Mouse (Mus musculus): Measurements from ENCODE around the gene Bricd5. TPM values are rescaled to one million over a fixed set of nuclear protein-coding genes. Genes with fewer than 3 reads are reported as not detected.

Gene Bricd5
- polyA plus RNA-seq, 1 experiment from 2014 or later: 0.39 TPM

GRCm38 (mm10) chr17:24477985-24478600 is 4.4 kb downstream of the Bricd5 start:
- peak; percentile 4; the same call in 1 of the 2 replicates for ATAC-seq (replicated peaks; ENCODE audit: low FRiP score)

GRCm38 (mm10) chr17:24478663-24479380 is 5.1 kb downstream of the Bricd5 start, which contains the start of gene Mlst8:
Gene Mlst8, minus strand, starts transcription at chr17:24479078.
- H3K27me3 ChIP-seq: no peaks in the 10 kb centered on the region
- WGBS: under 1% methylated on average over 48 of the region's 48 CpGs
- H3K27ac ChIP-seq: peak within 1 kb of the TSS; percentile 97
- peak within 1 kb of the TSS; percentile 77 for H3K9ac ChIP-seq
- no peaks in the 10 kb centered on the region for H3K9me3 ChIP-seq (replicated peaks)
- peaks cover 41% of the 10 kb centered on the region for H3K36me3 ChIP-seq
- ATAC-seq (replicated peaks; ENCODE audit: low FRiP score): peak; percentile 95
- H3K4me2 ChIP-seq: peak within 1 kb of the TSS; percentile 67
- H3K4me1 ChIP-seq: peaks cover 35% of the 10 kb centered on the region
- H3K4me3 ChIP-seq (replicated peaks): peak within 1 kb of the TSS; percentile 74

More at GRCm38 (mm10) chr17:24477985-24478600, 4.4 kb downstream of the Bricd5 start:
- Histone ChIP-seq H3K4me2 (peak overlapping the region; percentile 67), H3K9me3 (replicated peaks) (no peaks in the 10 kb centered on the region), H3K4me3 (replicated peaks) (peak overlapping the region; percentile 74), H3K27ac (no peak overlapping the region; the same call in 1 of the 2 replicates), H3K27me3 (no peaks in the 10 kb centered on the region), H3K4me1 (peaks cover 42% of the 10 kb centered on the region), H3K36me3 (peaks cover 48% of the 10 kb centered on the region), H3K9ac (peak overlapping the region; percentile 77)
- 51% methylated on average over 11 of the region's 11 CpGs for WGBS

DNA sequence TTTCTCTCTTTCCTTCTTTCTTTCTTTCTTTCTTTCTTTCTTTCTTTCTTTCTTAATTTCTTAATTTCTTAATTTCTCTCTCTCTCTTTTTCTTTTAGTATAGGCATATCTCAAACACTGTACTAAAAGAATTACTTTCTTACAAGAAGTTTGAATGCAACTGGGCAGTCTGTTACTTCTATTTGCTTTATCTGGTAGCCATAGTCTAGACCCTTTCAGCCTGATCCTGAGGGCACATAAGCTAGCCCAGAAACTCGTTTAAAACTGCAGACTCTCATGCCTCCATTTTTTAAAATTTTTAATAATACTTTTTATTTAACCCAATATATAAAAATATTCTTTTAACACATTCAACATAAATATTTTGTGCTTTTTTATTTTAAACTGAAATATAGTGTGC is 5.7 kb downstream of the Bricd5 start:
- H3K27me3 ChIP-seq: no peaks in the 10 kb centered on the region
- peak overlapping the region; percentile 74 for H3K4me3 ChIP-seq (replicated peaks)
- H3K27ac ChIP-seq: 0 out of 2 replicates have a peak overlapping the region, but pooled peaks have one; percentile 58
- H3K4me2 ChIP-seq: peak overlapping the region; percentile 67
- no peak for ATAC-seq (replicated peaks; ENCODE audit: low FRiP score)
- peaks cover 35% of the 10 kb centered on the region for H3K36me3 ChIP-seq
- H3K9me3 ChIP-seq (replicated peaks): no peaks in the 10 kb centered on the region
- H3K4me1 ChIP-seq: peaks cover 29% of the 10 kb centered on the region
- no peak overlapping the region for H3K9ac ChIP-seq
- 23% methylated on average over 1 of the region's 1 CpGs for WGBS

- Histone ChIP-seq H3K9ac (0 out of 2 replicates have a peak overlapping the region, but pooled peaks have one; percentile 10), H3K4me3 (replicated peaks) (no peak overlapping the region), H3K27ac (0 out of 2 replicates have a peak overlapping the region, but pooled peaks have one; percentile 6), H3K27me3 (0 out of 2 replicates have a peak, but pooled peaks cover 6% of the 10 kb centered on the region), H3K4me2 (peak overlapping the region; percentile 67; the same call in 1 of the 2 replicates), H3K36me3 (peaks cover 26% of the 10 kb centered on the region), H3K9me3 (replicated peaks) (no peaks in the 10 kb centered on the region), H3K4me1 (peaks cover 22% of the 10 kb centered on the region)
- 50% methylated on average over 3 of the region's 3 CpGs for WGBS
- no peak for ATAC-seq (replicated peaks; ENCODE audit: low FRiP score)
Observed at GRCm38 (mm10) chr17:24480201-24480826, 6.6 kb downstream of the Bricd5 start.

DNA sequence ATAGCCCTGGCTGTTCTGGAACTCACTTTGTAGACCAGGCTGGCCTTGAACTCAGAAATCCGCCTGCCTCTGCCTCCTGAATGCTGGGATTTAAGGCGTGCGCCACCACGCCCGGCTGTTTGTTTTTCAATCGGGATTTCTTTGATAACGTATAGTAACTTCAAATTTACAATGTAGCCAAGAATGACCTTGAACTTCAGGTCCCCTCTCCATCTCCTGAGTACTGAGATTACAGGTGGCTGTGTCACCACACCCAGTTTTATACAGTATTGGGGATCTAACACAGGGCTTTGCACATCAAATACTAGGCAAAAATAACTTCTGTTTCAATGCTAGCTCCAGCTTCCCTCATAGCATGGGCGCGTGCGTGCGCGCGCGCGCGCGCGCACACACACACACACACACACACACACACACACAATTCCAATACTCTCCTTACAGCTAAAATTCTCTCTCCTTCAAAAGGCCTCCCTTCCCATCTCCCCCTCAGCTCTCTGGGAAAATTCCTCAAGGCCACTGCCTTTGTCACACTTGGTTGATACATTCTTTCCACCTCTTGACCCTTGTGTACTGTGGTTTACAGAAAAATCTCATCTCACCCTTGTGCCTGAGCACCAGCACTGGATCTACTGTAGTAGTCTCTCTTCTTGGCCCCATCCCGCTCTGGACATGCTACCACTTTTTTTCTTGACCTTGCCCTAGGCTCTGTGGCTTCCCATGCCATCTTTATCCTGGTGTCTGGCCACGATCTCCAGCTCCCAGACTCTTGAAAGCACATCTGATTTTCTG is 7.5 kb downstream of the Bricd5 start:
- no peak overlapping the region for H3K4me3 ChIP-seq (replicated peaks)
- peaks cover 26% of the 10 kb centered on the region for H3K4me1 ChIP-seq
- 94% methylated on average over 20 of the region's 20 CpGs for WGBS
- H3K9ac ChIP-seq: no peak overlapping the region
- no peak overlapping the region for H3K4me2 ChIP-seq
- peaks cover 17% of the 10 kb centered on the region for H3K36me3 ChIP-seq
- H3K27me3 ChIP-seq: peaks cover 12% of the 10 kb centered on the region; the same call in 1 of the 2 replicates
- no peak for ATAC-seq (replicated peaks; ENCODE audit: low FRiP score)
- H3K9me3 ChIP-seq (replicated peaks): no peaks in the 10 kb centered on the region
- H3K27ac ChIP-seq: no peak overlapping the region; the same call in 1 of the 2 replicates

DNA sequence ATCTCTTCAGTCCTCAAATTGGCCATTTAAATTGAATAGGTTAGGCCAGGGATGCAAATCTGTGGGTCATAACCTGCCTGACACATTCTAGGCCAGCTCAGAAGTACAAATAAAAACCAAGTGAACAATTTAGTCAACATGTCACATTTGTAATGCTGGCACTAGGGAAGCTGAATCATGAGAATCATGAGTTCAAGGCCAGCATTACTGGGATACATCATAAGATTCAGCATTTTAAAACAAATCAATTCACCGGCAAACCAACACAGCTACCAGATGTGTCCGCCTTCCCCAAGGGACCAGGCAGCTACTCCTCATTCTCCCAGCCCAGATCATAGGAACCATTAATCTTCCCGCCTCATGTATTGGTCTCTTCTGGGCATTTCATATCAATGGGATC is 9.8 kb downstream of the Bricd5 start:
- no peak overlapping the region for H3K4me3 ChIP-seq (replicated peaks)
- no peak overlapping the region for H3K27ac ChIP-seq
- WGBS: 95% methylated on average over 3 of the region's 3 CpGs
- no peak for ATAC-seq (replicated peaks; ENCODE audit: low FRiP score)
- no peaks in the 10 kb centered on the region for H3K9me3 ChIP-seq (replicated peaks)
- H3K4me2 ChIP-seq: no peak overlapping the region
- H3K4me1 ChIP-seq: peaks cover 20% of the 10 kb centered on the region
- peaks cover 34% of the 10 kb centered on the region for H3K27me3 ChIP-seq
- no peak overlapping the region for H3K9ac ChIP-seq
- no peaks in the 10 kb centered on the region for H3K36me3 ChIP-seq

DNA sequence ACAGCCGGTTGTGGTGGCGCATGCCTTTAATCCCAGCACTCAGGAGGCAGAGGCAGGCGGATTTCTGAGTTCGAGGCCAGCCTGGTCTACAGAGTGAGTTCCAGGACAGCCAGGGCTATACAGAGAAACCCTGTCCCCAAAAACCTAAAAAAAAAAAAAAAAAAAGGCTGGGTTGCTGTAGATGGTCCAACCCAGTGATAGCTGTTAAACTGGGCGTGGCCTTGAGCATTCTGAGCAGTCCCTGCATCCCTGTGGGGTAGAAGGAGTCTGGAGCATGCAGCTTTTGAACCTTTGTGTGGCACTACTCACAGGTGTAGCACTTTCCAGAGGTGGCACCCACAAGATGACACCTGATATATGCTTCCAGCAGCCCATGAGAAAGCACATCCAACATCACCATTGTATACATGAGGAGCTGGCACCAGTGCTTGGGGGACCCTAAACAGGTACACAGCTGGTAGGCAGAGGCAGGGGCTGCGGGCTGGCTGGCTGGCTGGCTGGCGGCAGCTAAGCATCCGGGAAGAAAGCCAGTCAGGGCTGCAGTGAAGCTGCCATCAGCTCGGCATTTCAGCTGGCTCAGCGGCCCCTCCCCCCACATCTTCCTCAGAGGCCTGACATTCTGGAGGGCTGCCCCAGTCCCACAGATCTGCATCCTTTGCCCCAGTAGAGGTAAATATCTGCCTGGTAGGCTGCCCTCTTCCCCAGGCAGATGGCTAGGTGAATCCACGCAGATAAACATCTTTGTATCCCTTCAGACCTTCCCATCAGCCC is 11.6 kb downstream of the Bricd5 start:
- ATAC-seq (replicated peaks; ENCODE audit: low FRiP score): no peak
- Histone ChIP-seq H3K4me3 (replicated peaks) (no peak overlapping the region), H3K36me3 (no peaks in the 10 kb centered on the region), H3K27ac (no peak overlapping the region), H3K4me1 (peaks cover 27% of the 10 kb centered on the region), H3K27me3 (peaks cover 50% of the 10 kb centered on the region), H3K9ac (no peak overlapping the region), H3K4me2 (no peak overlapping the region), H3K9me3 (replicated peaks) (no peaks in the 10 kb centered on the region)
- 45% methylated on average over 11 of the region's 11 CpGs for WGBS

GRCm38 (mm10) chr17:24488186-24488661 is 14.5 kb downstream of the Bricd5 start, which contains the start of gene Caskin1:
Gene Caskin1, plus strand, starts transcription at chr17:24488601.
- no peaks in the 10 kb centered on the region for H3K9me3 ChIP-seq (replicated peaks)
- peaks cover 29% of the 10 kb centered on the region for H3K4me1 ChIP-seq
- peak; percentile 64 for ATAC-seq (replicated peaks; ENCODE audit: low FRiP score)
- peaks cover 51% of the 10 kb centered on the region for H3K27me3 ChIP-seq
- peak within 1 kb of the TSS; percentile 100 for H3K4me2 ChIP-seq
- H3K4me3 ChIP-seq (replicated peaks): peak within 1 kb of the TSS; percentile 78
- H3K9ac ChIP-seq: peak within 1 kb of the TSS; percentile 84
- H3K27ac ChIP-seq: no peak within 1 kb of the TSS
- no peaks in the 10 kb centered on the region for H3K36me3 ChIP-seq
- 1% methylated on average over 28 of the region's 45 CpGs for WGBS

GRCm38 (mm10) chr17:24488662-24489264 is 15.1 kb downstream of the Bricd5 start:
- Histone ChIP-seq H3K4me2 (peak overlapping the region; percentile 100), H3K4me1 (peaks cover 29% of the 10 kb centered on the region), H3K9ac (peak overlapping the region; percentile 84), H3K27ac (no peak overlapping the region), H3K9me3 (replicated peaks) (no peaks in the 10 kb centered on the region), H3K27me3 (peaks cover 51% of the 10 kb centered on the region), H3K4me3 (replicated peaks) (peak overlapping the region; percentile 78), H3K36me3 (no peaks in the 10 kb centered on the region)
- ATAC-seq (replicated peaks; ENCODE audit: low FRiP score): peak; percentile 62
- under 1% methylated on average over 66 of the region's 81 CpGs for WGBS

- peak overlapping the region; percentile 78 for H3K4me3 ChIP-seq (replicated peaks)
- H3K4me1 ChIP-seq: peaks cover 29% of the 10 kb centered on the region
- peak overlapping the region; percentile 84 for H3K9ac ChIP-seq
- peaks cover 51% of the 10 kb centered on the region for H3K27me3 ChIP-seq
- WGBS: 17% methylated on average over 19 of the region's 19 CpGs
- no peak overlapping the region for H3K27ac ChIP-seq
- ATAC-seq (replicated peaks; ENCODE audit: low FRiP score): no peak
- H3K4me2 ChIP-seq: peak overlapping the region; percentile 100
- no peaks in the 10 kb centered on the region for H3K9me3 ChIP-seq (replicated peaks)
- H3K36me3 ChIP-seq: no peaks in the 10 kb centered on the region
Observed at GRCm38 (mm10) chr17:24489265-24490030, 15.8 kb downstream of the Bricd5 start.
